Mouse (Mus musculus) skeletal muscle tissue, adult 2 months (tissue): ENCODE measurements around the gene Tubd1.
A peak's percentile ranks its signal among the peaks of the same experiment; 100 is the strongest.

Experiments used
- DNase-seq: peaks from one replicate; pipeline ENCODE4 v3.0.0-alpha.2; 2012; ENCODE audit warnings: low read depth, low spot score

Tubd1 gene

DNA sequence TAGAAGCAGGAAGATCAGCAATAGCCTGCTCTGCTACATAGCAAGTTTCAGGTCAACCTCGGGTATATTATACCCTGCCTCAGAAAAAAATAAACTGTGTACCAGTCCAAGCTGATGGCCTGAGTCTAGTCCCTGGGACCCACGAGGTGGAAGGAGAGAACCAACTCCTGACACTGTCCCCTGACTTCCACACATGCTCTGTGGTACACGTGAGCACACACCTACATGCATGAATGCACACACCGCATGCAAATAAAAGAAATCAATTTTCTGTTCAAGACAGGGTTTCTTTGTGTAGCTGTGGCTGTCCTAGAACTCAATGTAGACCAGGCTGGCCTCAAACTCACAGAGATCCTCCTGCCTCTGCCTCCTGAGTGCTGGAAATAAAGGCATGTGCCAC lies 13.5 kb downstream of the Tubd1 start:
- DNase-seq: no peak

DNA sequence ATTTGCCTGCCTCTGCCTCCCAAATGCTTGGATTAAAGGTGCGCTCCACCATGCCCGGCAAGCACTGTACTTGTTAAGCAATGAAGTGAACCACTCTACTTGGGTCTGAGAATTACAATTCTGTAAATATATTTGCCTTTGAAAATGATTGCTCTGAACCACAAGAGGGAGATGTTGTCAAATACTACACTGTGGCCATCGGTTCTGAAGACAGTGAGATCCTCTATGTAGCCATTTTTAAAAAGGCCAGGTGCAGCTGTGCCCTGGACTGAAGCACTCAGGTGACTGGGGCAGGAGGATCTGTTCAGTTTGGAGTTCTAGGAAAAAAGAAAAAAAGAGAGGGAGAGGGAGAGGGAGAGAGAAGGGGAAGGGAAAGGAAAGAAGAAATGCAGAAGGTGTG lies 23.6 kb downstream of the Tubd1 start:
- DNase-seq: no peak

DNA sequence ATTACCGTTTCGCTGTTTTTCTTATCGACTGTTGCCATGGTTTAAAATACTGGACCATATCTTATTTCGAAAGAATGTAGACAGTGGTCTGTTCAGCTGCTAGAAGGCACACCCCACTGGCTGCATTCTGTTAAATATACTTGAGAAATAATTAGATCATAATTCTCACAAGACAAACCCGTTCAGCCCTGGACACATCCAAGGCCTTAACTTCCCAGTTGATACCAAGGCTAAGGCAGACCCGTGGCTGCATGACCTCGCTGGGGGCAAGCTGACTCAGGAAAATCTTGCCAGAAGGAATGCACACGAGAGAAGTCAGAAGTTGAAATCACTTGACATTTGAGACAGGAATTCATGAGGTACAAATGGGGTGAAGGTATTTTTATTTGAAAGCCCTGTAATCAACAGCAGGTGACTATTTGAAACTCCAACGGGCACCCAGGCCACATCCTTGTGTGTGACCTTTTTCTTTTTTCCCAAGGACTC lies 25.5 kb downstream of the Tubd1 start:
- DNase-seq: no peak

DNA sequence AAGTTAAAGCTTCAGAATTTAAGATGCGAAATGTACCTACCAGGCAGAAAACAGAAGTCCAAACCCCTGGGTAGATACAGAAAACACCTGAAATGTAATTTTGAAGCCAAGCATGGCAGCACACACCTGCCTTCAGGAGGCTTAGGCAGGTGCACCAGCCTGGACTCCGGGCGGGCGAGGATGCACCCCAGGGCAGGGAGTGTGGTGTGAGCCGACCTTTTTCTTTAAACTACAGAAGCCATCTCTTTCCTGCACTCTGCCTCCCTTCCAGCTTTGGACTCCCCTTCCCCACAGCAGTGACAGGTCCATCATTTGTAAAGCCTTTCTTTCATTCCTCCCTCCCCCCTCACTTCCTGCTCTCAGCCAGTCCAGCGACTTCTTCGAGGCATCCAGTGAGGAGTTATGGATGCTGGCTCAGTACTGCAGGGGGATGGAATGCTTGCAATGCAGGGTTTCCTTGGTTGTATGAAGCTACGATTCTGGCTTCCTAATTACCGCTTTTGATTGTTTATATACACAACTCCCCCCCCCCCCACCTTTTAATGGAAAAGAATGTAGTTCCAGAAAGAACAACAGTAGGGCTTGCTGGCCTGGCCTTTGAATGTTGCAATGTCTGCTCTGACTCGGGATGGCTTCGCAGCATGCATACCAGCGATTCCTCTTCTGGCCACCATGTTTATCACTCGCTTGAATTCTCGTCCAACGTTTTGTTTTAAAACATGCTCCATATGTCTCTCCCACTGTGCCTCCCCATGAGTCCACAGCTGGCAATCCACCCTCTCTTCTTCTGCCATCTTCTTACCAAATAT lies 26.5 kb downstream of the Tubd1 start:
- DNase-seq: no peak

DNA sequence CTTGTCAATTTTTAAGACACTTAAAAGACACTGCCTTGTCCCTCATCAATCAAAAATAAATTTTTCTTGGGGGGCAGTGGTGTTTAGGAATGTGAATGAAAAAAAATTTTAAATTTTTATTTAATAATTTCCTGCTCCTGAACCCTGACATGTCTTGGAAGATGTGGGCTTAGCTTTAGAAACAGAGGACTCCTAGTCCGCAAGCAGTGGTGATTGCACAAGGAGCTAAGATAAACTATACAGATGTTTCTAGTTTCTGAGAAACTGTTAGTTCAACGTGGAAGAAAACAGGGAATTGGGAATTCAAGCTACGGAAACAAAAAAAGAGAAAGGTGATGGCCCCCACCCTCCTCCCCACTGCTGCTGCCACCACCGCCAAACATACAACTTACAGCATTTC lies 27.1 kb downstream of the Tubd1 start:
- no peak for DNase-seq

DNA sequence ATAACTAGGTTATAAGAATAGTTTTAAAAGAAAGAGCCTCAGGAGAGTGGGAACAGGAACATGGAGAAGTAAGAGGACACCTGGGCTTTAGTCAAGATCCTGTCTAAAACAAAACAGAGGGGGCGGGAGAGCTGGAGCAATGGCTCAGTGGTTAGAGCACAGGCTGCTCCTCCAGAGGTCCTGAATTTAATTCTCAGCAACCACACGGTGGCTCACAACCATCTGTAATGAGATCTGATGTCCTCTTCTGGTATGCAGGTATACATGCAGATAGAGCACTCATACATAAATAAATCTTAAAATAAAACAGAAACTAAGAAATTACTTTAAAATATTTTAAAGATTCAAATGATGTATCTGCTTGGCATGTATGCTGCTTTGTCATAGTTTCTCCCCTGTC lies 27.8 kb downstream of the Tubd1 start:
- DNase-seq: no peak

DNA sequence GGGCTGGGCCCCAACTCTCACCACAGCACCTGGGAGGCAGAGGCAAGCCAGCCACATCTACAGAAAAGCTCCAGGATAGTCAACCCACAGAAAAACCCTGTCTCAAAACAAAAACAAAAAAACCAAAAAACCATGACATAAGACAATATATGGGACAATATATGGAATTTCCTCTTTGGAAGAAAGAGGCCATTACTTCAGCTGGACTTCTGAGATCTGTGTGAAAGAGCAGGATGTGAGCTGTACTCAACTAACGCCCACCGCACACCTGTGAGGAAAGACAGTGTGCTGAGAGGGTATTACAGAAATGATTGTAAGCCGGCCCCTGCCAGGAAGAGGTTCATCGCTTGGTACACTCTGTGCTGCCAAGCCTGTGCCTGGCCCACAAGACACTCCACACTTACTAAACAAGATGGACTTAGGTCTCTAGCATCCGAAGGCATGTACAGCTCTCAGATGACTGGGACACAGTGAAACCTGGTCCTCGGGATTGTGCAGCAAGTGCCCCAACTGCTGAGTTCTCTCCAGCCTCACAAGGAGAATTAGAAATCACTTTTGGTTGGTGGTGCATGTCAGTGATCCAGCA lies 28.9 kb downstream of the Tubd1 start:
- DNase-seq: peak; percentile 71

DNA sequence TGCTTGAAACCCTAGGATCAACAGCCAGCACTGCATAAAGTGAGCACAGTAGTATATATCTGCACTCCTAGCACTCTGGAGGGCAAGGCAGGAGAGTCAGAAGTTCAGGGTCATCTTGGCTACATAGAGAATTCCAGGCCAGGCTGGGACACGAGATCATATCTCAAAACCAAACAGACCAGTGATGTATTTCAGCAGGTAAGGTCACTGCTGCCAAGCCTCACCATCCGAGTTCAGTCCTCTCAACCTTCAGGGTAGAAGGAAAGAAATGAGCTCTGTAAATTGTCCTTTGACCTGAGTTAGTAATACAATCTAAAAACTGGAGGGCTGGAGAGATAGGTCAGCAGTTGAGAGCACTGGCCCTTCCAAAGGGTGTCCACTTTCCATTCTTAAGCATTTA lies 29.6 kb downstream of the Tubd1 start:
- no peak for DNase-seq

DNA sequence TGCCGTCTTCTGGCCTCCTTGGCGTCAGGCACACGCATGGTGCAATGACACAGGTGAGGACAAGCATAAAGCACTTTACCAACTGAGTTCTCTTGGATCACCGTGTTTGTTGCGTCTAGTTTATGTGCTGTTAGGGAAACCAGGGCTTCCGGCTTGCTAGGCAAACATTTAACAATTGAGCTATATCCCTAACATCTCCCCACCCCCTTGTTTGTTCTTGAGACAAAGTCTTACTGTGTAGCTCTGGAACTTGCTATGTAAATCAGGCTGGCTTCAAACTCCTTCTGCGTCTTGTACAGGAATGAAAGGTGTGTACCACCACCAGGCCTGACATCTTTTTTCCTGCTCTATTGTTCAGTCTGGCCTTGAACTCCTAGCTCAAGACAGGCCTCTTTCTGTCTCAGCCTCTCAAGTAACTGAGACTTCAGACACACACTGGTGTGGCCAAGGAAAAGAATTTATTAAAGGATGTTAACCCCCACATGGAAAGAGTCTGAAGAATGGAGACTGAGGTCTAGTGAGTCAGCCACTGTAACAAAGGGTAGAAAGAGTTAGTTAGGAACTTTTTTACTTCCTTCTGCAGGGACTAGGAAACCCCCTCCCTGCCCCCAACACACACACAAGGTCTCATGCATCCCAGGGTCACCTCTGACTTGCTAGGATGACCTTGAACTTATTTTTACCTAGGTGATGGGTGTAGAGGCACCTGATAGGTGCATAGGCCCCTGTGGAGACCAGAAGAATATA lies 31.0 kb downstream of the Tubd1 start:
- DNase-seq: no peak

DNA sequence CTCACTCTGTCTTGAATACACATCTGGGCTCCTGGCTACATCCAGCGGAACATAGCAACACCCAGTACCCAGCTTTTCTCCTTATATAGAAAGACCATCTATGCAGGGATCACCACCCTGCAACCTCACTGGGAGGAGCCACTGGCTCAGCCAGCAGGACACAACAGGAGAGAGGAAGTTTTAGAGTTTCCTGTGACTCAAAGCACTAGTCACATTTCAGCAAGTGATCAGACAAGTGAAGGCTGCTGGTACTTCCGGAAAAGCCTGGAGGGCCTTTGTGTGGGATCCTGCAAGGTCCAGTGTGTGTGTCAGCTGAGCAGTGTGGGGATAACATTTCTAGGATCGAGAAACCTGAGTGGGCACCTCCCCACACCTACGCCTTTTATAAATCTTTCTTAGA lies 32.4 kb downstream of the Tubd1 start:
- no peak for DNase-seq

DNA sequence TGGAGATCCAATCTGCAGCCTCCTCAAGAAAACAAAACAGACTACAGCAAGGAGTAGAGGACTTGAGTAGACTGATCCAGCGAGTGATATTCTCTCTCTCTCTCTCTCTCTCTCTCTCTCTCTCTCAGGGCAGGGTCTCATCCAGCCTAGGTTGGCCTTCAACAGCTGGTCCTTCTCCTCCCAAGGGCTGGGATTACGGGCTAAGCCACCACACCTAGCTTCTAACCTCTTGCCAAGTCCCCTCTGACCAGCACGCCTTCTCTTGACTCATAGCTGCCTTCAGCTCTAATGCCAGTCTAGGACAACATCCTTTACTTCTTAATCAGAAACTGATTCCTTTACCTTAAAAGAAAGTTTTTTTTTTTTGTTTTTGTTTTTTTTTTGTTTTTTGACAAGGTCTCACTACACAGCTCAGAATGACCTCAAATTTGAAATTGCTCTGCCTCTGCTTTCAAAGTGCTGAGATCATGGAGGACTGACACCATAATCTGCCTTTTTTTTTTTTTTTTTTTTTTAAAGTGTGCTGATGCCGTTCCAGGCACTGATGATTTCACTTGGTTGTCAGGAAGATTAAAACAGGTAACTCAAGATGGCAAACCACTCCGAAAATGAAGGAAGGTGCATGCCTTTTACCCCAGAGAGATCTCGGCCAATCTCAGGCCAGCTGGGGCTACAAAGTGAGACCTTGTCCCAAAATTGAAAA lies 33.5 kb downstream of the Tubd1 start:
- no peak for DNase-seq

DNA sequence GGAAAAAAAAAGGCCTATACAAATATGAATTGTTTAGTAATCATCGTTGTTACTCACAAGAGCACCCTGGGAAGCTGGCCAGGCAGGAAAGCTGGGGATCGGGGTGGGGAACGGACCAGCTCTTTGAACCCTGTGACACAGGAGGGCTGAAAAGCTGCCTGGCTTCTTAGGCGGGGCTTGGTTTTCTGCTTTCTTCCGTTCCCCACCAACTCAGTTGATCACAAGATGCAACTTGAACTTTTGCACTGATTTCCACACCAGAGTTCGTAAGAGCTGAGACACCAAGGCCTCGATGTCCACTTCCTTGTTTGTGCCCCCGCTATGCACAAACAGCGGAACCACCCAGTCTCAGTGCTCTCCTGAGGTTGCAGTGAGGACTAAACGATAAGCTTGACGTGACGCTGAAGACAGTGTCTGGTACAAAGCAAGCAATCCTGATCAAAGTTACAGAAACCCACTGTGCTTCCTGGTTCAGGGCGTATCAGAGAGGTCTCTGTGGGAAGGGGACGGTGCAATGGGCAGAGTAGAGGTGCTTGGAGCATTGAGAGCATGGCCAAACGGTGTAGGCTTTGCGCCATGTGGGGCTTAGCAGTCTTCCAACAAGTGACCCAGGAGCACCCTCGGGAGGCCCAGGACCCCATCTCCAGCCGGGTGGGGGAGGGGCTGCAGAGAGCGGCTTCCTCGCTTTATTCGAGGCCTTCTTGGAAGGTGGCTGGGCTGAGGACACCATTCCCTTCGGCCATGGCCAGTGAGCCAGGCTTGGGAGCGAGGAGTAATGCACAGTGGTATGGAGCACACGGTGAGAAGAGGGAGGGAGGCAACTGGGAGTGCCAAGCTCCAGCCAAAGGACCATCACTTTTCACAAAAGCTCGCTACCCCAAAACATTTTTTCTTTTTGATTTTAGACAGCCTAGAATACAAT lies 34.3 kb downstream of the Tubd1 start:
- DNase-seq: no peak

DNA sequence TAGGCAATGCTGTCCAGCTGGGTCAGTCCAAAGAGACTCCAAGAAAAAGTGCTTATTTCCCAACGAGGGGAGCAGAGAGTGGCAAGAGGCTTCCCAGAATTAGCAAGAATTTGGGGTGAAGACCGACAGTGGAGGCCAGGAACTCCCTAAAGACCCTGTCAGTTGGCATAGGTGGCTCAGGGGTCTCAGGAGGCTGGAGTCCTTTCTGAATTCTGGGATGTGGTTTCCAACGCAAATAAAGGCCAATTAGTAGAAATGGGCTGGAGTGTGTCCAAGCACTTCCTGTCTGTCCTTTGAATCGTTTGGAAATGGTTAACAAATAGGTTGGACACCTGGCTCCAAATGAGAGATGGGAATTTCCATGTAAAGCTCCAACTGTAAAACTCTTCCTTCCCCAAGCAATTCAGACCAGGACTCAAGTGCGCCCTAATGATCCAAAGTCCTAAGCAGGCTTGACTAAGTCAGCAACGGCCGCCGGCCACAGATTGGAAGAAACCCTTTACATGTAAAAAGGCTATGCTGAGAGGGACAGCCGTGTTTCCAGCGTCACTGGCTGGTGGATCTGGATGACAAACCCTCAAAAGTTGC lies 35.0 kb downstream of the Tubd1 start:
- no peak for DNase-seq

DNA sequence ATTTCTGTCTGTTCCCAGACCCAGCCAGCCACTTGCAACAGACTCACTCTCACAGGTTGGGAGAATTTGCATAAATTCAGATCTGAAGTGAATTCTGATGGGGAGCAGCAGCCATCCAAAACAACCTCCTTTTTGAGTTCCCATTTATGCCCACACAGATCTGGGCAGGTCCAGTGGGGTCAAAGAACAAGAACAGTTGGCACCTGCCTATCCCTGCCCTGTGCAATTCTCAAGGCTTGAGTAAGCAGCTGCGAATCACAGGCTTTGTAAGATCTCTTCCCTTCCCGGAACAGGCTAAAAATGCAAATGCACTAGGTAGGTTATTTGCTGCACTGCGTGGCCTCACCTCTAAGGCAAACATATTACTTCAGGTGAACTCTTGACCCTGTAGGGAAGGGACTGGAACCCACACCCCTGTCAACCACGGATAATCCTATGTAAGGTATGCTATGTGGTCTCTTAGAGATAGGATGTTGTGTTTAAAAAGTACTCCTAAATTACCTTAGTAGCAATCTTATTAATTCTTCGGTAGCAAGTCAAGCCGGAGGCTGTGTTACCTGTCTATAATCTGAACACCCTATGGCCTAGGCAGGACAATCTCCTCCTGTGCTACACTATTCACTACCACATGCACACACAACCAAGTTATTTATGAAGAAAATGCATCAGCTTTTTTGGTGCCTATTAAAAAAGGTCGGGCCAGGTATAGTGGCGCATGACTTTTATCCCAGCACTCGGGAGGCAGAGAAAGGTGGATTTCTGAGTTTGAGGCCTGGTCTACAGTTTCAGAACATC lies 35.7 kb downstream of the Tubd1 start:
- no peak for DNase-seq

DNA sequence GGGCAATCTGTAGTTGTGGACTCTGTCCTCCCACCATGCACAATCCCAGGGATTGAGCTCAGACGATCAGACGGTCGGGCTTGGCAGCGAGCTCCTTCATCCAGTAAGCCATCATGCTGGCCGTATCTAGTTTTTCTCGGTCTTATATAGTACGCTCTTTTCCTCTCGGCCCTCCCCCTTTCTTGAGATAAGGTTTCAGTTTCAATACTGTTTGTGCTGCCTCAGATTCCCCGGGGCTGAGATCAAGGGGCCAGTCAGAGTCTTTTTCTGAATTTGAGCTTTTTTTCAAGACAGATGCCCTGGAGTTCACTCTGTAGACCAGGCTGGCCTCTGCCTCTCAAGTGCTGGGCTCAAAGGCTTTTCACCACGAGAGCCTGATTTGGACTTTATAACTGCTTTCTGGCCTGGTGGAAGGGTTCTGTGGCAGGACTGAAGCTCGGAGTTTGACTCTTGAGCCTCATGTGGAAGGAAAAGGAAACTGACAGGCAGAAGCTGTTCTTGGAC lies 36.5 kb downstream of the Tubd1 start:
- DNase-seq: no peak

DNA sequence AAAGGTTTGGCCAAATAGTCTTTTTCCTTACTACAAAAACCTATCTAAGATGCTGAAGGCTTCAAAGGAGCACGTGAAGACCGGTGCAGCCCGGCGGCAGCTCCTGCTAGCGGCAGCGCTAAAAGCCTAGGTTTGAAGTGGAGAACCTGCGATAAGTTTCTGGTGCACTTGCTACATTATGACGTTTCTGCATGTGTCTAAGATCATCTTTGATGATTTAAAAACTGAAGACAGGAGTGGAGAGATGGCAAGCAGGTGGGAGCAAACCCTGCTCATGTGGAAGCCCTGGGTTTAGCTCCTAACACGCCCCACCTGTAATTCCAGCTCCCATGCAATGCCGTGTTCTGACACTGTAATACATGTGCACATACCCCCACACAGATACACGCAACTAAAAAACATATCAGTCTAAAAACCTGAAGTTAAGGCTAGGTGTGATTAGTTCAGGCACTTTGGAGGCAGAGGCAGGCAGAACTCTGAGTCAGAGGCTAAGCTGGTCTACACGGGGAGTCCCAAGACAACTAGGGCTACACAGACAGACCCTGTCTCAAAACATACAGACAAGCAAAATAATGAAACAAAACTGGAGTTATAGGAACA lies 37.3 kb downstream of the Tubd1 start:
- no peak for DNase-seq

DNA sequence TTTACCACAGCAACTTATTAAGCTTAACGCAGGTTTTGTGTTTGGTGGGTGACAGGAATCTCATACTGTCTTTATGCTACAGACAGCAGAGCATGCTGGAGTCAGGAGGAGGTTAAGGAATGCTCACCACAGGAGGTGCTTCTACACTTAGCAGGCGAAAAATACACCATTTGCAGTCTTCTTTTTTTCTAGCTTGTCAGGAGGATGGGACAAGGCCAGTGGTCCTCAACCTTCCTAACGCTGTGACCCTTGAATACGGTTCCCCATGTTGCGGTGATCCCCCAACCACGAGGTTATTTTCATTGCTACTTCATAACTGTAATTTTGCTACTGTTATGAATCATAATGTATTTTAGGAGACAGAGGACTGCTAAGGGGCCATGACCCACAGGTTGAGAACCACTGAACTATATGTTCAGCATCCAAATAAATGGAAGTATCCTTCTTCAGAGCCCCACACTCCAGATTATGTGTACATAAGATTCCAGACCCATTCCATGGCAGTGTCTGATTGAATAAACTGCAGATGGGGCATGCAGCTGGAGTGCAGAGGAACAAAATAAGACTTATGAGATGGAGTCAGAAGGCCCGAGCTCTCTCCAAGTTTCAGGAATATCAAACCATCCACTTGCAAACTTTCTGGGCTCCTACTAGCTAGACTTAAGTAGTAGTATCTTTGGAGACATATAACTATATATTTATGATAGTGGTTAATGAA lies 37.9 kb downstream of the Tubd1 start:
- no peak for DNase-seq

DNA sequence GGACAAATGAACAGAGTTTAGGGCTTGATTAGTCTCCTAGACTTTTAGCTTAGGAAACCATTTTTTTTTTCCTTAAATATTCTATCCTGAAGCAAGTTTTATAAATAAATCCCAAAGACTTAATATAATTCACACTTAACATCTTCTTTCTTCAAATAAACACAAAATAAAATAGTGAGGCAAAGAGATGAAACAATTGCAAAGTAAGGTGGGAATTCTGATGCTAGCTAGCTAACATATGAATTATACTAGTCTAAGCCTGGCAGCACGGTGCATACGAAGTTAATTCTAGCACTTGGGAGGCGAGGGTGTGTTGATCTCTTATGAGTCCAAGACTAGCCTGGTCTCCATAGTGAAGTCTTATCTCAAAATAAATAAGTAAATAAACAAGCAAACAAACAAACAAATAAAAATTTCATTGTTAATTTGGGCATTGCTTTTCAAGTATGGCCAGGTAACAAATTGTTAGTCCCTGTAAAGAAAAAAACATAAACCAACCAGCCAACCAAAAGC lies 38.6 kb downstream of the Tubd1 start:
- no peak for DNase-seq
